Mouse (Mus musculus) cerebellum, adult 2 months (tissue): ENCODE data around the gene Olfml2a.

ENCODE experiments used
- CTCF ChIP-seq: fragments of 200-500 bp; IDR thresholded peaks from 2 replicates; pipeline ENCODE4 v1.5.1; 2011; ENCODE audit warnings: low read depth, mild to moderate bottlenecking, control low read depth, low read length, moderate library complexity, borderline replicate concordance; ENCODE audit not compliant: insufficient read depth
- POLR2A ChIP-seq: fragments of 200-500 bp; IDR thresholded peaks from 2 replicates; pipeline ENCODE4 v1.6.1; 2011; ENCODE audit warnings: low read length, control low read depth, borderline replicate concordance; ENCODE audit not compliant: insufficient read depth

DNA sequence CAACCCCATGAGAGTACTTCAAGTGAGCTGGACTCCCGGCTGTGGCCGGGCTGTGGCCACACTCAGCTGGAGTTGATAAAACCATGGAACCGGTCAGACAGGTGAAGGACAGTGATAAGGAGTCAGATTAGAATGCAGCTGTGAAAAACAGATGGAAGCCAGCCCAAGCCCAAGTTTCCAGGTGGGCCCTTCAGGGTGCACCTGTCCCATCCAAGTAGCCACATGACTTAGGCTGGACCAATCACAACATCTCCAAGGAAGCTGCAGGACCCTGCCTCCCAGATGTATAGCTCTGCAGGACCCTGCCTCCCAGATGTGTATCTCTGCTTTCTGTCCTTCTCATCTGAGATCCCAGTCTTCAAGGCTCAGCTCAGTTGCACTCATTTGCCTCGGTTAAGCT, 60.2 kb downstream of the Olfml2a start:
- TF ChIP-seq CTCF (no peak), POLR2A (no peak)
